Mouse (Mus musculus): ENCODE results near the gene Grm8.

DNA sequence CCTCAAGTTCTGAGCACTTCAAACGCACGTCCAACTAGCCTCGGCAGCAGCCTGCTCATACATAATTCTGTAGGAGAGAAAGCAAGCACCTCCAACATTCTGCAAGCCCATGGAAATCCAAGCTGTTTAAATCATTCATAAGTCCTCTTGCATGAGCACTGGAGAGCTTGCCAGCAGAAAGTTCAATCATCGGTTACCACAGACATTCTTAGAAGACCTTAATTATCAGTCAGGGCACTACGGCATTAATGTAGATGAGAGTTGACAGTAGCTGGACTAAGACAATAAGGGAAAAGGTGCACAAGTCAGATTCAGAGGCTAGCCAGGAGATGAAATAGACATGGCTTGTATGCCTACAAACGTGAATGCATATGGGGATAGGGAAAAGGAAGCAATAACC, 42.5 kb downstream of the Grm8 start:
- TF ChIP-seq CTCF (IDR thresholded peaks at IDR 0.05; ENCODE audit: low read depth) = no peak
- no peak for TF ChIP-seq EP300 (IDR thresholded peaks at IDR 0.05; ENCODE audit: low read depth)
